Mouse (Mus musculus) bone marrow, adult 2 months (tissue): ENCODE data around the gene Rasa2. TPM values are rescaled to one million over a fixed set of nuclear protein-coding genes. Genes with fewer than 3 reads are reported as not detected.

Experiments used
- H3K27ac ChIP-seq: fragments of 200-500 bp; 2 replicates; pipeline ENCODE4 v1.5.1; 2012; ENCODE audit warnings: low read depth, mild to moderate bottlenecking, control low read depth, inconsistent platforms, low read length; ENCODE audit not compliant: control insufficient read depth, poor library complexity, insufficient read depth
- H3K4me1 ChIP-seq: fragments of 200-500 bp; 2 replicates; pipeline ENCODE4 v1.6.1; 2011; ENCODE audit warnings: low read length; ENCODE audit not compliant: control insufficient read depth, insufficient read depth
- H3K4me3 ChIP-seq: fragments of 200-500 bp; replicated peaks from 2 replicates; pipeline ENCODE3; 2011; ENCODE audit warnings: mild to moderate bottlenecking, low read depth, low read length, control low read depth; ENCODE audit not compliant: control insufficient read depth
- CTCF ChIP-seq: fragments of 200-500 bp; IDR thresholded peaks from 2 replicates; pipeline ENCODE4 v1.5.1; 2011; ENCODE audit warnings: low read length, control low read depth; ENCODE audit not compliant: control insufficient read depth, insufficient read depth
- POLR2A ChIP-seq: fragments of 200-500 bp; IDR thresholded peaks from 2 replicates; pipeline ENCODE4 v1.6.1; 2011; ENCODE audit warnings: low read depth, mild to moderate bottlenecking, control low read depth, low read length, borderline replicate concordance; ENCODE audit not compliant: control insufficient read depth
- WGBS: fragments of 180-500 bp; shearing (Covaris S2); methylation state at CpG from one replicate; pipeline ENCODE4 v1.1.7; 2018; 5-methylcytosine and 5-hydroxymethylcytosine counted together
- polyA plus RNA-seq: library from polyadenylated mRNA; stranded (reverse); fragments of >200 nt; gene quantifications from 2 replicates; pipeline ENCODE4 v1.2.4, GENCODE M21; 2011; ENCODE audit warnings: low replicate concordance; ENCODE audit not compliant: missing spikeins, insufficient read depth, insufficient read length

Gene Rasa2
- polyA plus RNA-seq, 1 experiment: 5.6 TPM

DNA sequence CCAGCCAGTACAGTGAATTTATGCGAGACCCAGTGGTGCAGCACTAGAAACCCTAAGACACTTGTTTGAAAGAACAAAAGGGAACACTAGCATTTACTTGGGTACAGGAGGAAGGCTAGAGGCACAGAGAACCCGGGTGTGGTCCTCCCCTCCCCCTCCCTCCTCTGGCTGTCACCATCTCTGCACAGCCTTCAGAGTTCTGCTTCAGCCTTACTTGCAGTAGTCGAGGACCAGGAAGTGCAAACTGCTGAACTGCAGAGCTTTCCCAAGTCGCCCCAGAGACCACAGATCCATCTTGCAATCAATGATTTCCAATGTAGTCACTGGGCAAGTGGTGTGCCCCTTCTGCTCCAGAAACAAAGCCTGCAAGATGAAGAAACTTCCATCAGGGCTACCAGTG lies 114.0 kb downstream of the Rasa2 start:
- Histone ChIP-seq H3K27ac (peak overlapping the region; percentile 45; the same call in 1 of the 2 replicates), H3K4me1 (peaks cover 3% of the 10 kb centered on the region; the same call in 1 of the 2 replicates), H3K4me3 (no peak overlapping the region)
- 18% methylated on average over 4 of the region's 4 CpGs for WGBS
- TF ChIP-seq CTCF (no peak), POLR2A (no peak)

DNA sequence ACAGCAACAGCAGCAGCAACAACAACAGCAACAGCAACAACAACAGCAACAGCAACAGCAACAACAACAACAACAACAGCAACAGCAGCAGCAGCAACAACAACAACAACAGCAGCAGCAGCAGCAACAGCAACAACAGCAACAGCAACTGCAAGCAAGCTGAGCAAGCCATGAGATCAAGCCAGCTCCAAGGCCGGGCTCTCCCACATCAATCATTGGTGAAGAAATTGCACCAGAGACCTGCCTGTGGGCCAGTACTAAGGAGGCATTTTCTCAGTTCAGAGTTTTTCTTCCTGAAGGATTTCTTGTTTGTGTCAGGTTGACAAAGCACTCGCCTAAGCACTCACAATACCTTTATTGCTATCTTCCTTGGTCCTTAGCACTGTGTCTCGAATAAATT lies 114.6 kb downstream of the Rasa2 start:
- TF ChIP-seq CTCF (no peak), POLR2A (no peak)
- WGBS: 49% methylated on average over 3 of the region's 3 CpGs
- H3K27ac ChIP-seq: peak overlapping the region; percentile 66

DNA sequence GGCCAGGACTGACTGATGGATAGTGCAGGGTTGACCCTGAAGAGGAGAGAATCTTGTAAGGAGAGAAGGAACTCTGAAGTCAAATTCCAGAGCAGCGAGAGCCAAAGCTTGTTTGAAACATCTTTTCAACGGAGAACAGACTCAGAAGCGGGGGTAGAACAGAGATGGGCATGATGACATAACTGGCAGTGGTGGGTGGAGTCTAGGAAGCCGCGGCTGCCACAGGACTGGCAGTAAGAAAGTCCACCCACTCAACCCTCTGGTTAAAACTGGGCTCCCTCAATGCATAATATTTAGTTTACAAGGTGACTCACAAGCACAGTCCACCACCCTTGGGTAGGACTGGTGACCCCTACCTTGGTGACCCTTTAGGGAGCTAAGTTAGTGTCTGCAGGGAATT lies 115.7 kb downstream of the Rasa2 start:
- WGBS: 24% methylated on average over 5 of the region's 5 CpGs

More for the DNA sequence above, 114.6 kb downstream of the Rasa2 start:
- Histone ChIP-seq H3K4me1 (peaks cover 3% of the 10 kb centered on the region; the same call in 1 of the 2 replicates), H3K4me3 (no peak overlapping the region)

DNA sequence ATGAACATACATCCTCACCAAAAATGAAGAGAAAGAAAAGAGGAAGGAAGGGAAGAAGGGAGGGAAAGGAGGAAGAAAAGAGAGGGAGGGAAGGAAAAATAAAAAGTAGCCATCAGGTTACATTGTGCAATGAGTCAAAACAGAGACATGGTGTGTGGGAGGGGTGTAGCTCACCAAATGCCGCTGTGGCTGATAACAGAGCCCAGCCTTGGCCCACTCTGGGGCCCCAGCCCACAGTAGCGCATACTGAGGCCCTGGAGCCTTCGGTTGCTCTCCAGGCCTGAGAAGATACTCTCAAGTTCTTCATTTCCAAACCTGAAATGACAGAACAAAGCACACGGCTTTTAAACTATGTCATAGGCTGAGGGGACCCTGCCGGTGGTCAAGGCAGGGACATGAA lies 117.1 kb downstream of the Rasa2 start:
- H3K27ac ChIP-seq: no peak overlapping the region
- TF ChIP-seq POLR2A (no peak), CTCF (no peak)
- peaks cover 3% of the 10 kb centered on the region; the same call in 1 of the 2 replicates for H3K4me1 ChIP-seq
- 45% methylated on average over 5 of the region's 5 CpGs for WGBS
- H3K4me3 ChIP-seq: no peak overlapping the region

More for the DNA sequence above, 115.7 kb downstream of the Rasa2 start:
- Histone ChIP-seq H3K27ac (no peak overlapping the region; the same call in 1 of the 2 replicates), H3K4me1 (peaks cover 3% of the 10 kb centered on the region; the same call in 1 of the 2 replicates), H3K4me3 (no peak overlapping the region)
- no peak for TF ChIP-seq POLR2A
- no peak for TF ChIP-seq CTCF

DNA sequence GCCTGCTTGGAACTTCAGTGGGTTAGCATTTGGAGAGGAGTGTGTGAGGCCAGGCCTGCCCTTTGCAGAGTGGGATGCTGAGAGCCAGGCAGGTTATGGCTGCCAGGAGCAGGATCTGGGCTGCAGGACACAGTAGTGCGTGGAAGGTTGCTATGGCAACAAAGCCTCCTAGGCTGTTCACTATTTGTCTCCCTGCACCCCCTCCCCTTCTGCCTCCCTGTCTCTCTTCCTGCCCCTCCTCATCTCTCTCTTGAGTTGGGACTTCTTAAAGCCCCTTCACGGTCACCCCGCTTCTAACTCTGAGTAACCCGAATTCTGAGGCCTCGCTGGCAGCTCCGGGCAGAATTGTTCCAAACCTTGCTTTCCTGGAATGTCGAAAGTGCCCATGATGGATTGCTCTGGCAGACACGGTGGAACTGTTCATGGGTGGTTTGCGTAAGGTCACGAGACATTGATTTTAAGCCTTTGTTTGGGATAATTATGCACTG lies 125.4 kb downstream of the Rasa2 start:
- 68% methylated on average over 10 of the region's 10 CpGs for WGBS
- Histone ChIP-seq H3K27ac (no peak overlapping the region), H3K4me1 (no peaks in the 10 kb centered on the region), H3K4me3 (no peak overlapping the region)
- TF ChIP-seq POLR2A (no peak), CTCF (no peak)

DNA sequence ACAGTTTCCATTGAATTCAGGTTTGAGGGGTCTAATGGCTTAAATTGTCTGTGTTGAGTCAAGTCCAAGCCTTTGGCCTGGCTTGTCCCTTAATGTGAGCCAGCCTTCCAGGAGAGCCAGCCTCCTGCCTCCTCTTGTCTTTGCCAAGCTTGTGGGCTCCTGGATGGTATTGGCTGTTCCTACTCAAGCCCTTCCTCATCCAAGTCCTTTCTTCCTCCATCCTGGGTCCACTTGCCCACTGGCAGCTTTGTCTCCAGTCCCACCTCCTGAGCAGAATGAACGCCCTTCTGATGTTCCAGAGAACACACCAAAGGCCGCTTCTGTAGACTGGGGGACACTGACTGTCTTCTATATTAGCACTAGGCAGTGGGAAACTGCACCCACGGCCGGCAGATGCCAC lies 126.3 kb downstream of the Rasa2 start:
- H3K4me1 ChIP-seq: no peaks in the 10 kb centered on the region
- no peak overlapping the region for H3K27ac ChIP-seq
- TF ChIP-seq CTCF (no peak), POLR2A (no peak)
- 91% methylated on average over 4 of the region's 4 CpGs for WGBS
- no peak overlapping the region for H3K4me3 ChIP-seq

DNA sequence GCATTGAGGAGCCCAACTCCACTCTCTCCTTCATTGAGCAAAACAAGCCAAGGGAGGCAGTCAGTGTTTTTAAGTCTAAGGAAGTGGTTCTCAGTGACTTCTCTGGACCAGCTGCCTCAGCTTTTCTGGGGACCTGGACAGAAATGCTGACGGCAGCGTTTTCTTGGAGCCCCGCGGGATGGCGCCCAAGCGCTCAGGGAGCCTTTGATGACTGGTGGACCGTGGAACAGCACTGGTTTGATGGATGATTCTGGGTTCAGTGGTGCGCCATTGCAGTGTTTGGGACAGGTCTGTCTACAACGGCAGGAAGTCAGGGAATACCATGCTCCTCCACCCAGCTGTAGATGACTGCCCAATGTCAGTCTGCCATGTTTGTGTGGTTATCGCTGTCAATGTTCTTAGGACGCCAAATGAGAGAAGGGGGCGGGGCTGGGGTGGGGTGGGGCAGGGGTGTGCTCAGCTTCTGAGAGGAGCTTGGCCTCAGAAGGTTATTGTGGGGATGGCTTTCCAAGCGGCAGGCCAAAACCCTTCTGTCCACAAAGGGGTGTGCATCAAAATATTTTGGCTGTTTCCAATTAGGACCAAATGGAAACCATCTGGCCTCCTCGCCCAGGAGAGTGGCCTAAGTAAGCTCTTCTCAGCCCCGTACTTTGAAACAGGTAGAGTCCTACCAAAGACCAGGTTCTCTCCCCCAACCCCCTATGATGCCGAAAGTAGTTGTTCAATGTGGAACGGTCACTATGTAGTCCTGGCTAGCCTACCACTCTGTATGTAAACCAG lies 127.1 kb downstream of the Rasa2 start:
- no peak for TF ChIP-seq POLR2A
- TF ChIP-seq CTCF: no peak

DNA sequence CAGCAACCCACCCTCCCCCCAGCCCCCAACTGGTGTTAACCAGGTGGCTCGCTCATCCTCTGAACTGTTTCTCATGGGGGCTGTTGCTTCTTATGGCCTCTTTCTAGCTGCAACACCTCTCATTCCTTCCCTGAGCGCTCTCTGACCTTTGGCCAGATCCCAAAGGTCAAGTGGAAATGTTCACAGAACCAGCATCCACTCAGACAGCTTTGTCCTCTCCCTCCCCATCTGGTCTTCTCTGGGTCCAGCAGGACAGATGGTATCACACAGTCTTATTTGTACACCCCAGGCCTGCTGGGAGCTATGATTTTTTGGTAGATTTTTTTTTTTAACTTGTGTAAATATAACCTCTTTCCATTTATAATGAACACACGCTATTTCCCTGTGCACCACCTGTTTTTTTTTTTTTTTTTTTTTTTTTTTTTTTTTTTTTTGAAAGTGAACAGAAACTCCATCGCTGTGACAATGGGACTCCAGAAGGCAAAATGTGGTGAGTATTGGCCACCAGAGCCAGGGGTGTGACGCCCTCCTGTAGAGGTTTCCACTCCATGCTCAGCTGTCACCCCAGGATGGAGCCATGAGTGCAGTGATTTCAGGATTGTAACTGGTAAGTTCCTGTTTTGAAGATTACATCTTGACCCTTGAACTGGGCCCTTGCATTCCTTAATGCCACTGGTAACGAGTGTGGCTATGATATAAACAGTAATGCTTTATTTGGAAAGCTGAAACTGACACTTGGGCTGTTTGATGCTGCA lies 128.4 kb downstream of the Rasa2 start:
- H3K27ac ChIP-seq: no peak overlapping the region
- no peaks in the 10 kb centered on the region for H3K4me1 ChIP-seq
- WGBS: 73% methylated on average over 6 of the region's 6 CpGs
- H3K4me3 ChIP-seq: no peak overlapping the region
- no peak for TF ChIP-seq POLR2A
- TF ChIP-seq CTCF: no peak

More for the DNA sequence above, 127.1 kb downstream of the Rasa2 start:
- H3K27ac ChIP-seq: no peak overlapping the region
- 85% methylated on average over 17 of the region's 17 CpGs for WGBS
- H3K4me3 ChIP-seq: no peak overlapping the region
- no peaks in the 10 kb centered on the region for H3K4me1 ChIP-seq
